Comparison of ENCODE assay signal across 13 mouse cellular contexts in genomic region chr1:120925271-120925670, GRCm38 (mm10).
"Had no signal": no experiment of that assay in that cellular context is flagged by ENCODE, and none has a peak within 500 bp of the region (broad histone marks: within the 10 kb centered on the region; RNA-seq: fewer than 3 reads in every experiment).

No protein-coding gene starts in this region.

- H3K9me3 ChIP-seq: liver, embryonic 13.5 days; midbrain, embryonic 12.5 days; midbrain, embryonic 15.5 days; stomach, embryonic 15.5 days had no signal

- H3K4me2 ChIP-seq: liver, embryonic 13.5 days; lung, embryonic 14.5 days; midbrain, embryonic 12.5 days; midbrain, embryonic 15.5 days; stomach, embryonic 15.5 days had no signal

- H3K27ac ChIP-seq: liver, embryonic 13.5 days; macrophage; midbrain, embryonic 12.5 days; midbrain, embryonic 15.5 days; stomach, embryonic 15.5 days had no signal

- H3K27me3 ChIP-seq: liver, embryonic 13.5 days; midbrain, embryonic 12.5 days; midbrain, embryonic 15.5 days; stomach, embryonic 15.5 days had no signal

- H3K4me1 ChIP-seq: liver, embryonic 13.5 days; midbrain, embryonic 12.5 days; midbrain, embryonic 15.5 days; stomach, embryonic 15.5 days had no signal

- H3K36me3 ChIP-seq: liver, embryonic 13.5 days; midbrain, embryonic 12.5 days; midbrain, embryonic 15.5 days; stomach, embryonic 15.5 days had no signal

- H3K9ac ChIP-seq: liver, embryonic 13.5 days; lung, embryonic 14.5 days; midbrain, embryonic 12.5 days; midbrain, embryonic 15.5 days; stomach, embryonic 15.5 days had no signal

- H3K4me3 ChIP-seq: liver, embryonic 13.5 days; midbrain, embryonic 12.5 days; midbrain, embryonic 15.5 days; stomach, embryonic 15.5 days had no signal

- ATAC-seq: lung, postnatal 0 days; midbrain, embryonic 15.5 days had no signal

- DNase-seq: kidney, adult 9 months; kidney, postnatal 14 days; kidney, postnatal 4 days; liver, embryonic 13.5 days; lung, embryonic 14.5 days; right cerebral cortex, postnatal 25 days; spleen, adult 18-20 months; thymus, postnatal 25 days had no signal
